Mouse (Mus musculus) forebrain, embryonic 14.5 days (tissue): ENCODE data around the gene 1700016D06Rik. TPM values are rescaled to one million over a fixed set of nuclear protein-coding genes. Genes with fewer than 3 reads are reported as not detected.

Source experiments
- ATAC-seq: fragments of 200-750 bp; cut with Nextera tagmentation; 2 replicates; pipeline ENCODE4 v1.8.0; 2017; ENCODE audit warnings: mild to moderate bottlenecking, moderate library complexity
- DNase-seq: peaks from one replicate; pipeline ENCODE4 v3.0.0-alpha.2; 2015; ENCODE audit warnings: low spot score
- H3K27ac ChIP-seq: fragments of 300-500 bp; sonication (generic); 2 replicates; pipeline ENCODE4 v1.5.1; 2014; ENCODE audit warnings: low read depth, mild to moderate bottlenecking, control low read depth, low read length, moderate library complexity
- H3K27me3 ChIP-seq: fragments of 300-500 bp; sonication (generic); replicated peaks from 2 replicates; pipeline ENCODE4 v1.6.1; 2014; ENCODE audit warnings: low read length, control low read depth, mixed read lengths; ENCODE audit not compliant: control insufficient read depth, insufficient read depth
- H3K36me3 ChIP-seq: fragments of 300-500 bp; sonication (generic); 2 replicates; pipeline ENCODE4 v1.6.1; 2014; ENCODE audit warnings: low read length, control low read depth; ENCODE audit not compliant: control insufficient read depth, insufficient read depth
- H3K4me1 ChIP-seq: fragments of 300-500 bp; sonication (generic); 2 replicates; pipeline ENCODE4 v1.6.1; 2014; ENCODE audit warnings: antibody characterized with exemption, low read length, control low read depth; ENCODE audit not compliant: control insufficient read depth, insufficient read depth
- H3K4me2 ChIP-seq: fragments of 300-500 bp; sonication (generic); 2 replicates; pipeline ENCODE4 v1.6.1; 2014; ENCODE audit warnings: mild to moderate bottlenecking, control low read depth, low read length
- H3K4me3 ChIP-seq: fragments of 300-500 bp; sonication (generic); 2 replicates; pipeline ENCODE4 v1.5.1; 2014; ENCODE audit warnings: low read depth, low read length, control low read depth
- H3K9ac ChIP-seq: fragments of 300-500 bp; sonication (generic); 2 replicates; pipeline ENCODE4 v1.6.1; 2014; ENCODE audit warnings: mild to moderate bottlenecking, low read length, control low read depth, moderate library complexity
- H3K9me3 ChIP-seq: fragments of 300-500 bp; sonication (generic); replicated peaks from 2 replicates; pipeline ENCODE4 v1.6.1; 2016; ENCODE audit warnings: low read length, control low read depth, mixed read lengths; ENCODE audit not compliant: control insufficient read depth
- WGBS: fragments of 180-500 bp; shearing (Covaris S2); extraction: QIAGEN DNeasy Blood & Tissue Kit; methylation state at CpG from one replicate; pipeline ENCODE4 v1.1.7; 2014; 5-methylcytosine and 5-hydroxymethylcytosine counted together
- polyA plus RNA-seq: library from polyadenylated mRNA; unstranded; fragments of >200 nt; fragmentation: Nextera tagmentation; extraction: Ambion mirVana; gene quantifications from 2 replicates; pipeline ENCODE4 v1.2.1, GENCODE M21; 2014

Gene 1700016D06Rik
- polyA plus RNA-seq, 1 experiment from 2014 or later: not detected

- H3K36me3 ChIP-seq: 0 out of 2 replicates have a peak, but pooled peaks cover 3% of the 10 kb centered on the region
- H3K27me3 ChIP-seq: no peaks in the 10 kb centered on the region
- WGBS: 1% methylated on average over 61 of the region's 61 CpGs
- H3K4me3 ChIP-seq: peak overlapping the region; percentile 73
- peak; percentile 57 for ATAC-seq
- peak overlapping the region; percentile 100 for H3K27ac ChIP-seq
- H3K9ac ChIP-seq: peak overlapping the region; percentile 99
- no peaks in the 10 kb centered on the region for H3K9me3 ChIP-seq
- DNase-seq: peak; percentile 70
- peak overlapping the region; percentile 73 for H3K4me2 ChIP-seq
- peaks cover 20% of the 10 kb centered on the region for H3K4me1 ChIP-seq
These were observed 27.8 kb upstream of the 1700016D06Rik start for GRCm38 (mm10) chr8:11728482-11729295.

GRCm38 (mm10) chr8:11727651-11728481 lies 27.0 kb upstream of the 1700016D06Rik start, which contains the start of gene Arhgef7:
TSS of gene Arhgef7 (plus strand) at chr8:11727721.
- Histone ChIP-seq H3K4me3 (peak within 1 kb of the TSS; percentile 73), H3K4me1 (peaks cover 20% of the 10 kb centered on the region), H3K27ac (peak within 1 kb of the TSS; percentile 100), H3K9ac (peak within 1 kb of the TSS; percentile 99), H3K9me3 (no peaks in the 10 kb centered on the region), H3K36me3 (0 out of 2 replicates have a peak, but pooled peaks cover 3% of the 10 kb centered on the region), H3K4me2 (peak within 1 kb of the TSS; percentile 73), H3K27me3 (no peaks in the 10 kb centered on the region)
- ATAC-seq: peak; percentile 91
- WGBS: 0% methylated on average over 87 of the region's 127 CpGs
- peak; percentile 96 for DNase-seq

GRCm38 (mm10) chr8:11727273-11727650 lies 26.4 kb upstream of the 1700016D06Rik start:
- DNase-seq (no peak), ATAC-seq (peak; percentile 36; the same call in 1 of the 2 replicates)
- peak overlapping the region; percentile 99 for H3K9ac ChIP-seq
- 1% methylated on average over 22 of the region's 22 CpGs for WGBS
- H3K27ac ChIP-seq: peak overlapping the region; percentile 100
- peak overlapping the region; percentile 73 for H3K4me2 ChIP-seq
- 0 out of 2 replicates have a peak, but pooled peaks cover 3% of the 10 kb centered on the region for H3K36me3 ChIP-seq
- H3K4me3 ChIP-seq: peak overlapping the region; percentile 73
- H3K4me1 ChIP-seq: peaks cover 20% of the 10 kb centered on the region
- H3K27me3 ChIP-seq: no peaks in the 10 kb centered on the region
- H3K9me3 ChIP-seq: no peaks in the 10 kb centered on the region

- Histone ChIP-seq H3K27me3 (no peaks in the 10 kb centered on the region), H3K4me3 (no peak overlapping the region), H3K4me1 (no peaks in the 10 kb centered on the region), H3K36me3 (no peaks in the 10 kb centered on the region), H3K9me3 (no peaks in the 10 kb centered on the region), H3K4me2 (no peak overlapping the region), H3K9ac (no peak overlapping the region), H3K27ac (no peak overlapping the region)
- DNase-seq (no peak), ATAC-seq (no peak)
- 82% methylated on average over 4 of the region's 4 CpGs for WGBS
These were observed 16.3 kb upstream of the 1700016D06Rik start for GRCm38 (mm10) chr8:11717194-11717593.

GRCm38 (mm10) chr8:11712244-11712643 lies 11.4 kb upstream of the 1700016D06Rik start:
- H3K9ac ChIP-seq: no peak overlapping the region
- no peak for DNase-seq

GRCm38 (mm10) chr8:11710415-11710814 lies 9.6 kb upstream of the 1700016D06Rik start:
- no peaks in the 10 kb centered on the region for H3K36me3 ChIP-seq
- H3K4me3 ChIP-seq: no peak overlapping the region
- DNase-seq (no peak), ATAC-seq (no peak)
- 34% methylated on average over 5 of the region's 5 CpGs for WGBS
- no peak overlapping the region for H3K27ac ChIP-seq
- H3K27me3 ChIP-seq: no peaks in the 10 kb centered on the region
- H3K9ac ChIP-seq: no peak overlapping the region
- H3K9me3 ChIP-seq: no peaks in the 10 kb centered on the region
- H3K4me2 ChIP-seq: no peak overlapping the region
- no peaks in the 10 kb centered on the region for H3K4me1 ChIP-seq

More at GRCm38 (mm10) chr8:11712244-11712643, 11.4 kb upstream of the 1700016D06Rik start:
- H3K4me1 ChIP-seq: no peaks in the 10 kb centered on the region
- no peak overlapping the region for H3K4me2 ChIP-seq
- no peaks in the 10 kb centered on the region for H3K36me3 ChIP-seq
- no peak overlapping the region for H3K4me3 ChIP-seq
- ATAC-seq: no peak
- H3K27ac ChIP-seq: no peak overlapping the region
- no peaks in the 10 kb centered on the region for H3K27me3 ChIP-seq
- no peaks in the 10 kb centered on the region for H3K9me3 ChIP-seq
- WGBS: 88% methylated on average over 6 of the region's 6 CpGs

- Histone ChIP-seq H3K4me3 (no peak overlapping the region), H3K27me3 (no peaks in the 10 kb centered on the region), H3K9ac (no peak overlapping the region), H3K27ac (no peak overlapping the region), H3K36me3 (no peaks in the 10 kb centered on the region), H3K4me2 (no peak overlapping the region), H3K9me3 (no peaks in the 10 kb centered on the region), H3K4me1 (no peaks in the 10 kb centered on the region)
- ATAC-seq: no peak
- no peak for DNase-seq
- WGBS: 74% methylated on average over 3 of the region's 3 CpGs
These were observed 8.7 kb upstream of the 1700016D06Rik start for GRCm38 (mm10) chr8:11709542-11709941.

GRCm38 (mm10) chr8:11708815-11709214 lies 8.0 kb upstream of the 1700016D06Rik start:
- Histone ChIP-seq H3K4me2 (no peak overlapping the region), H3K4me3 (no peak overlapping the region), H3K27ac (no peak overlapping the region), H3K27me3 (no peaks in the 10 kb centered on the region), H3K9me3 (no peaks in the 10 kb centered on the region), H3K36me3 (no peaks in the 10 kb centered on the region), H3K9ac (no peak overlapping the region), H3K4me1 (no peaks in the 10 kb centered on the region)
- ATAC-seq: no peak
- WGBS: 63% methylated on average over 2 of the region's 2 CpGs
- no peak for DNase-seq
